In genomic region chr2:140532859-140533519, GRCm38 (mm10) we compare ENCODE assay signal across 20 mouse cellular contexts.
DNase-seq lines count a peak whose midpoint lies in the region; ATAC-seq lines count a peak whose summit lies in the region.
"Had no signal": no experiment of that assay in that cellular context is flagged by ENCODE, and none has a peak within 500 bp of the region (broad histone marks: within the 10 kb centered on the region; RNA-seq: fewer than 3 reads in every experiment).

No protein-coding gene starts in this region.

- WGBS in hindbrain, embryonic 11.5 days: 76% methylated on average over 9 of the region's 9 CpGs
- WGBS in hindbrain, embryonic 10.5 days: 78% methylated on average over 9 of the region's 9 CpGs
- WGBS in forebrain, embryonic 13.5 days: 19% methylated on average over 9 of the region's 9 CpGs
- WGBS in hindbrain, embryonic 16.5 days: 34% methylated on average over 9 of the region's 9 CpGs
- 48% methylated on average over 9 of the region's 9 CpGs for WGBS in neural tube, embryonic 14.5 days

- no peaks in the 10 kb centered on the region for H3K36me3 ChIP-seq in hindbrain, embryonic 11.5 days (ENCODE audit: control insufficient read depth, insufficient read depth, low read length)
- no peaks in the 10 kb centered on the region for H3K36me3 ChIP-seq in hindbrain, embryonic 10.5 days
- no peaks in the 10 kb centered on the region for H3K36me3 ChIP-seq in forebrain, embryonic 13.5 days (ENCODE audit: poor library complexity, severe bottlenecking)
- H3K36me3 ChIP-seq in hindbrain, embryonic 16.5 days (ENCODE audit: control insufficient read depth, insufficient read depth, low read length): no peaks in the 10 kb centered on the region
- no peaks in the 10 kb centered on the region for H3K36me3 ChIP-seq in neural tube, embryonic 14.5 days (ENCODE audit: control insufficient read depth, insufficient read depth, low read length)
- H3K36me3 ChIP-seq: embryonic facial prominence, embryonic 13.5 days; heart, embryonic 10.5 days had no signal

- H3K27ac ChIP-seq in hindbrain, embryonic 11.5 days (ENCODE audit: low read depth, low read length): no peak overlapping the region
- no peak overlapping the region for H3K27ac ChIP-seq in hindbrain, embryonic 10.5 days
- H3K27ac ChIP-seq in forebrain, embryonic 13.5 days: no peak overlapping the region; the same call in 1 of the 2 replicates
- H3K27ac ChIP-seq in hindbrain, embryonic 16.5 days (ENCODE audit: low read depth, low read length): no peak overlapping the region
- no peak overlapping the region for H3K27ac ChIP-seq in neural tube, embryonic 14.5 days (ENCODE audit: low read depth, low read length)
- H3K27ac ChIP-seq: embryonic facial prominence, embryonic 13.5 days; heart, embryonic 10.5 days; left cerebral cortex, adult 2 months; liver, embryonic 14.5 days had no signal

- DNase-seq in hindbrain, embryonic 11.5 days (ENCODE audit: low spot score): no peak
- DNase-seq in hindbrain, embryonic 10.5 days (ENCODE audit: low spot score): no peak
- DNase-seq in frontal cortex, postnatal 14 days (ENCODE audit: low spot score in 2 of 2): no peak
- DNase-seq in heart, postnatal 25 days (ENCODE audit: low spot score): no peak
- DNase-seq in heart, postnatal 36 days: no peak
- DNase-seq: adrenal gland, postnatal 36 days; gastrocnemius, postnatal 14 days; heart, postnatal 4 days; kidney, adult 11 months; lung, postnatal 14 days; right cerebral cortex, postnatal 14 days; thymus, postnatal 4 days had no signal

- H3K27me3 ChIP-seq in hindbrain, embryonic 11.5 days (ENCODE audit: control insufficient read depth, insufficient read depth, low read length): no peaks in the 10 kb centered on the region
- no peaks in the 10 kb centered on the region for H3K27me3 ChIP-seq in hindbrain, embryonic 10.5 days (ENCODE audit: insufficient read depth, poor library complexity, severe bottlenecking)
- no peaks in the 10 kb centered on the region for H3K27me3 ChIP-seq in forebrain, embryonic 13.5 days
- no peaks in the 10 kb centered on the region for H3K27me3 ChIP-seq in hindbrain, embryonic 16.5 days (replicated peaks; ENCODE audit: control insufficient read depth, insufficient read depth, low read length)
- no peaks in the 10 kb centered on the region for H3K27me3 ChIP-seq in neural tube, embryonic 14.5 days (ENCODE audit: control insufficient read depth, insufficient read depth, low read length)
- H3K27me3 ChIP-seq: CH12.LX; embryonic facial prominence, embryonic 13.5 days had no signal

- H3K4me3 ChIP-seq in hindbrain, embryonic 11.5 days (ENCODE audit: low read depth, low read length): no peak overlapping the region
- H3K4me3 ChIP-seq in hindbrain, embryonic 10.5 days: no peak overlapping the region
- no peak overlapping the region for H3K4me3 ChIP-seq in forebrain, embryonic 13.5 days
- H3K4me3 ChIP-seq in hindbrain, embryonic 16.5 days (ENCODE audit: low read length): no peak overlapping the region
- H3K4me3 ChIP-seq in neural tube, embryonic 14.5 days (ENCODE audit: low read depth, low read length): no peak overlapping the region
- H3K4me3 ChIP-seq: embryonic facial prominence, embryonic 13.5 days; heart, embryonic 10.5 days; left cerebral cortex, adult 2 months had no signal

- H3K4me2 ChIP-seq in hindbrain, embryonic 11.5 days (replicated peaks; ENCODE audit: low read depth, low read length): no peak overlapping the region
- H3K4me2 ChIP-seq in forebrain, embryonic 13.5 days: peak overlapping the region; percentile 41
- H3K4me2 ChIP-seq in hindbrain, embryonic 16.5 days (ENCODE audit: low read length): peak overlapping the region; percentile 25; the same call in 1 of the 2 replicates
- H3K4me2 ChIP-seq in neural tube, embryonic 14.5 days (ENCODE audit: low read depth, low read length): no peak overlapping the region
- H3K4me2 ChIP-seq: embryonic facial prominence, embryonic 13.5 days had no signal

- 0 out of 2 replicates have a peak, but pooled peaks have one; percentile 25 for ATAC-seq in hindbrain, embryonic 11.5 days (ENCODE audit: low FRiP score)
- ATAC-seq in forebrain, embryonic 13.5 days: peak; percentile 77
- ATAC-seq in hindbrain, embryonic 16.5 days: peak; percentile 60; the same call in 1 of the 2 replicates
- ATAC-seq in neural tube, embryonic 14.5 days (ENCODE audit: low read depth): 0 out of 2 replicates have a peak, but pooled peaks have one; percentile 21

- intact Hi-C loops in heart, postnatal 25 days (cut with DNase I): no loop called here
- intact Hi-C loops in heart, postnatal 36 days (cut with DNase I): no loop called here

- no peak overlapping the region for H3K9ac ChIP-seq in hindbrain, embryonic 11.5 days (ENCODE audit: low read depth, low read length)
- no peak overlapping the region for H3K9ac ChIP-seq in forebrain, embryonic 13.5 days
- no peak overlapping the region for H3K9ac ChIP-seq in hindbrain, embryonic 16.5 days (ENCODE audit: low read depth, low read length)
- no peak overlapping the region for H3K9ac ChIP-seq in neural tube, embryonic 14.5 days (replicated peaks; ENCODE audit: low read depth, low read length)
- H3K9ac ChIP-seq: embryonic facial prominence, embryonic 13.5 days; liver, embryonic 14.5 days had no signal

- no peaks in the 10 kb centered on the region for H3K9me3 ChIP-seq in hindbrain, embryonic 11.5 days (ENCODE audit: control insufficient read depth, low read length)
- H3K9me3 ChIP-seq in hindbrain, embryonic 10.5 days: no peaks in the 10 kb centered on the region
- H3K9me3 ChIP-seq in forebrain, embryonic 13.5 days (replicated peaks): no peaks in the 10 kb centered on the region
- H3K9me3 ChIP-seq in hindbrain, embryonic 16.5 days (ENCODE audit: control insufficient read depth, low read length): no peaks in the 10 kb centered on the region
- no peaks in the 10 kb centered on the region for H3K9me3 ChIP-seq in neural tube, embryonic 14.5 days (ENCODE audit: control insufficient read depth, low read length)
- H3K9me3 ChIP-seq: embryonic facial prominence, embryonic 13.5 days; heart, embryonic 10.5 days had no signal

- H3K4me1 ChIP-seq in hindbrain, embryonic 11.5 days (replicated peaks; ENCODE audit: control insufficient read depth, insufficient read depth, low read length): no peaks in the 10 kb centered on the region
- no peaks in the 10 kb centered on the region for H3K4me1 ChIP-seq in hindbrain, embryonic 10.5 days (replicated peaks)
- peaks cover 18% of the 10 kb centered on the region for H3K4me1 ChIP-seq in forebrain, embryonic 13.5 days
- no peaks in the 10 kb centered on the region for H3K4me1 ChIP-seq in hindbrain, embryonic 16.5 days (ENCODE audit: control insufficient read depth, insufficient read depth, low read depth, low read length)
- H3K4me1 ChIP-seq in neural tube, embryonic 14.5 days (ENCODE audit: control insufficient read depth, insufficient read depth, low read length): no peaks in the 10 kb centered on the region
- H3K4me1 ChIP-seq: embryonic facial prominence, embryonic 13.5 days; heart, embryonic 10.5 days had no signal

Comparison
In these comparisons a context has a peak if more than half of its experiments do, and no peak if none do; other contexts are left out.
1. H3K4me2 ChIP-seq: peak in forebrain, embryonic 13.5 days (single experiment) and hindbrain, embryonic 16.5 days (single experiment); none in hindbrain, embryonic 11.5 days (single experiment) and neural tube, embryonic 14.5 days (single experiment).
2. ATAC-seq: peak in every context shown above with its lines; median percentile 77 in forebrain, embryonic 13.5 days; 60 in hindbrain, embryonic 16.5 days; 25 in hindbrain, embryonic 11.5 days; 21 in neural tube, embryonic 14.5 days.